8 mouse cellular contexts compared by ENCODE assay signal in the genomic region with DNA sequence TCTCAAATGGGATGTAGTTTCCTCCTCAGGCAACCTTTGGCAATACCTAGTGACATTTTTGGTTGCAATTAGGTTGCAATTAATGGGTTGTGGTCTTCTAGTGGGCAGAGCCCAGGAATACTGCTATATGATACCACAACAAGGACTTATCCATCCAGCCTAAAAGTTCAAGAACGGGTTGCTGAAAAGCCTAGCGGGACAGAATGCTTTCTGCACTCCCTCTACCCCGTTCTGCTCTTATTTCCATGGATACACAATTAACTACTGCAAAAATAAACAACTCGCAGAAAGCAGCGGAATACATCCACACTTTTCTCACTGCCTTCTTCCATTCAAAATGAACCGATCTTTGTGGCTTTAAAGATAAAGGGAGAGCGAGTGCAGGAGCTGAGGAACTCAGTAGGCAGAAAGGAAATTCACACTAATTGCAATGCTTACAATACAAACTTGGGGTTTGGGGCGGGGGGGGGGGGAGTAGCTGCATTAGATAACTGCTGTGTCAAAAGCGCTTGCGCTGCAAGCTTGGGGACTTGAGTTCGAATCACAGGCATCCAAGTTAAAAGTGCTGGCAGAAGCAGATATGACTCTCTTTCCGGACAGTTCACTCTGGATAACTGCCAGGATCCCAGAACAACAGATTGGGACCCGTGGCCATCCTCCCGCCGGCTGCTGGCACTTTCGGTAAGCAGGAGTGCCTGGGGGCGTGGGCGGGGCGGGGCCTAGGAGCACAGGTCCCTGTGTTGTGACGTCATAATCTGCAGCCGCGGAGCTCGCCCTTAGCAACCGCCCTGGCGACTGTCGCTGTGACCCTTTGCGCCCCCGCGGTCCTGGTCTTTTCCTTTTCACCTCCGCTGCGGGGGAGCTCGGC. TPM values are rescaled to one million over a fixed set of nuclear protein-coding genes. Genes with fewer than 3 reads are reported as not detected.
DNase-seq lines count a peak whose midpoint lies in the region; ATAC-seq lines count a peak whose summit lies in the region.

Gene Spata7, plus strand, starts transcription at position 766 of the 868 bp plus-strand sequence.

- H3K36me3 ChIP-seq in hindbrain, embryonic 15.5 days: peaks cover 2% of the 10 kb centered on the region

- no peaks in the 10 kb centered on the region for H3K9me3 ChIP-seq in hindbrain, embryonic 15.5 days

- H3K9ac ChIP-seq in hindbrain, embryonic 15.5 days: peak within 1 kb of the TSS; percentile 69

- WGBS in hindbrain, embryonic 15.5 days: 5% methylated on average over 32 of the region's 32 CpGs

- peak within 1 kb of the TSS; percentile 69 for H3K4me3 ChIP-seq in hindbrain, embryonic 15.5 days

- no peaks in the 10 kb centered on the region for H3K27me3 ChIP-seq in hindbrain, embryonic 15.5 days

- ATAC-seq in hindbrain, embryonic 15.5 days (ENCODE audit: low FRiP score, low read depth): peak; percentile 92

- peak within 1 kb of the TSS; percentile 63 for H3K27ac ChIP-seq in hindbrain, embryonic 15.5 days (replicated peaks)

- DNase-seq in WW6 (ENCODE audit: low read depth, low spot score): peak; percentile 89
- peak; percentile 82 to 86 for DNase-seq in cerebellum, postnatal 36 days
- DNase-seq in frontal cortex, postnatal 36 days (ENCODE audit: low spot score in 2 of 2): peak; percentile 87 to 90
- peak; percentile 85 to 87 for DNase-seq in layer of hippocampus, postnatal 36 days
- peak; percentile 79 for DNase-seq in lung, postnatal 25 days (ENCODE audit: low spot score)
- DNase-seq in retina, adult 2 months (ENCODE audit: low read depth, low spot score): peak; percentile 65
- peak; percentile 76 for DNase-seq in thymus, postnatal 25 days

- peak within 1 kb of the TSS; percentile 59 for H3K4me2 ChIP-seq in hindbrain, embryonic 15.5 days

- peaks cover 15% of the 10 kb centered on the region for H3K4me1 ChIP-seq in hindbrain, embryonic 15.5 days (replicated peaks)

RNA-seq across cellular contexts. Expression of gene Spata7, which starts in this region (rescaled TPM):
- 30.6 and 32.3 TPM in 2 replicates for polyA plus RNA-seq in hindbrain, embryonic 15.5 days (2015; fragmentation: Nextera tagmentation; extraction: Ambion mirVana)
- total RNA-seq in layer of hippocampus, postnatal 36 days (2021): 10 to 100 TPM; 25.3 to 27.7 TPM

Comparison
In these comparisons a context has a peak if more than half of its experiments do, and no peak if none do; other contexts are left out.
1. Peak in every context shown above with its lines: DNase-seq, ATAC-seq, H3K4me3 ChIP-seq and H3K27ac ChIP-seq.